Mouse (Mus musculus): ENCODE data around the gene Ctns. TPM values are rescaled to one million over a fixed set of nuclear protein-coding genes. Genes with fewer than 3 reads are reported as not detected.

Ctns gene
- polyA plus RNA-seq, 1 experiment: 4.2 TPM

DNA sequence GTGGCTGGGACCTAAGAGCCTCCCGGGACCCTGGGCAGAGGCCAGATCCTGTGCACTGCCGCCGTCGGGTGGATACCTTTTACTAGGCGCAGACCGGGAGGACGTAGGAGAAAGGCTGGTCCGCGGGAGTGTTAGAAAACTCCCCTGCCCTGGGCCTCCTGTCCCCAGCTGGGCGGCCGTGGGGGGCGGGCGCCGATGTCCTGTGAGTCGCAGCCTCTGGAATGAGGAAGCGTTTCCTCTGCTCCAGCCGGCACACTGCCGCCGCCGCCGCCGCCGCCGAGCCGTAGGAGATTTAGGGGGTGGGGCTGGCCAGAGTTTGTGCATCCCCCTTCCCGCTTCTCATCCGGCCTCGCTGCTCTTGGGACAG, 21.4 kb downstream of the Ctns start:
- no peak for TF ChIP-seq CEBPB (IDR thresholded peaks at IDR 0.05; ENCODE audit: low read depth)
- TF ChIP-seq MAX (IDR thresholded peaks at IDR 0.05): no peak
- TF ChIP-seq MYOD1 (IDR thresholded peaks at IDR 0.05; ENCODE audit: control insufficient read depth, insufficient read length, low read depth): no peak
- TF ChIP-seq USF1 (IDR thresholded peaks at IDR 0.05; ENCODE audit: low read depth): no peak
- no peak for TF ChIP-seq FOSL1 (IDR thresholded peaks at IDR 0.05; ENCODE audit: insufficient read depth, low read length, poor library complexity, severe bottlenecking)
- TF ChIP-seq CTCF (IDR thresholded peaks at IDR 0.05; ENCODE audit: control insufficient read depth, insufficient read depth, insufficient read length): no peak
- TF ChIP-seq MYOG (IDR thresholded peaks at IDR 0.05; ENCODE audit: control insufficient read depth, extremely low read depth, insufficient read length): no peak
- Histone ChIP-seq H3K4me3 (ENCODE audit: insufficient read depth, poor library complexity, severe bottlenecking) (peak overlapping the region; percentile 99), H3ac (ENCODE audit: control insufficient read depth, insufficient read length, low read depth) (peak overlapping the region; percentile 88), H3K79me2 (ENCODE audit: control insufficient read depth, insufficient read depth) (peaks cover 85% of the 10 kb centered on the region), H3K36me3 (ENCODE audit: control insufficient read depth, insufficient read depth) (peaks cover 45% of the 10 kb centered on the region), H3K79me3 (ENCODE audit: low read depth) (peaks cover 67% of the 10 kb centered on the region), H3K27me3 (ENCODE audit: control insufficient read depth, insufficient read depth, insufficient read length) (no peaks in the 10 kb centered on the region)

DNA sequence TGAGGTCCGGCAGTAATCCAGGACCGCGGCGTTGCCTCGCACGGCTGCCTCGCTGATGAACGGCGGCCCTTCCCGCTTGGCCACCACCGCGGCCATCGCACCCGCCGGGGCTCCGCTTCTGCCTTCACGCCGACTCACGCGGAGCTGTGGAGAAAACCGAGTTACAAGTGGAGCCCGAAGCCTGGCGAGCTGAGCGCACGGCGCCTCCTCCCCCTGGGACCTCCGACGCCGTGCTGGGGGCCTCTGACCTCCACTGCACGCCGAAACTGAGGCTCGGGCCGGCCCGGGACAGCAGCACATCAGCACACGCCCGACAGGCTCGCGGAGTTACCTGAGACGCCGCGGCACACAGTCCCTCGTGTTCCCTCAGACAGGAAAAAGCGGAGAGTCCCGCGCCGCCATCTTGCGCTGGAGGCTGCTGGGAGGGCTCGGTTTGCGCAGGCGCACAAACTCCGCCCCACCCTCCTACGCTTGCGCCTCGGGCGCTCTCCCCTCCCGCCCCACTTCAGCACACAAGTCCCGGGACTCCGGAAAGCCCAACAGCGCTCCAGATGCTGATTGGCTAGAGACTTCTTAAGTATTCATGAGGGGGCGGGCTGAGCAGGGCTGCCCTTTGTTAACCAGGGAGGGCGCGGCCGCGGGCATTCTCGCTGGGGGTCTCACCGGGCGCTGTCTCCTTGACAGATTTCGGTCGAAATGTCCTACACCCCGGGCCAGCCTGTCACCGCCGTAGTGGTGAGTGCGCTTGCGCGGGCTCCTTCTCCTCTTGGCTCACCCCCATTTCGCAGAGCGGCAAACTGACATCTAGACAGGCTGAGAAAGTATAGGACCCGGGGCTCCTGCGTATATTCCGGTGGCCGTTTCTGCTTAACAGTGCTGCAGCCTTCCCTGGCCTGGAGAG, 22.0 kb downstream of the Ctns start, which contains the start of the genes Emc6 and Tax1bp3:
Emc6 (minus strand) TSS at position 430 of the 901 bp plus-strand sequence.
Tax1bp3 (plus strand) TSS at position 476 of the 901 bp plus-strand sequence.
- Histone ChIP-seq H3K27me3 (ENCODE audit: control insufficient read depth, insufficient read depth, insufficient read length) (no peaks in the 10 kb centered on the region), H3K36me3 (ENCODE audit: control insufficient read depth, insufficient read depth) (peaks cover 41% of the 10 kb centered on the region), H3K79me3 (ENCODE audit: low read depth) (peaks cover 73% of the 10 kb centered on the region), H3K79me2 (ENCODE audit: control insufficient read depth, insufficient read depth) (peaks cover 92% of the 10 kb centered on the region), H3ac (ENCODE audit: control insufficient read depth, insufficient read length, low read depth) (peak within 1 kb of the TSS; percentile 100), H3K4me3 (ENCODE audit: insufficient read depth, poor library complexity, severe bottlenecking) (peak within 1 kb of the TSS; percentile 99)
- peak; percentile 41 for TF ChIP-seq MAX (IDR thresholded peaks at IDR 0.05)
- no peak for TF ChIP-seq USF1 (IDR thresholded peaks at IDR 0.05; ENCODE audit: low read depth)

DNA sequence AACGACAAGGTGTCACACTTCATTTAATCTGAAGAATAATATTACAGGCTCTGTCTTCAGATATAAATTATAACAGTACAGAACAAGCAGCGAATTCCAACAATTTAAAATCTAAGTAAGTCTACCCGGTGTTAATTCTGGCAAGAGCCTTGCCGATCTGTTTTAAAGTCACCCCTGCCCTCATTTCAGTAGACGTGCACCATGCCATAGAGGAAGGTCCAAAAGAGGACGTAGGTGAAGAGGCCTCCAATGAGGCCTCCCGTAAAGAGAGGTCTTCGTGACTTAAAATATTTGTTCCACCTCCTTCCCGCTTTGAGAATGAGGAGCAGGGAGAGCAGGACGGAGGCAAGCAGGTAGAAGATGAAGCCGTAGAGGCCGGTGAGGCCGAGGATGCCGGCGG, 22.7 kb downstream of the Ctns start:
- TF ChIP-seq MYOD1 (IDR thresholded peaks at IDR 0.05; ENCODE audit: control insufficient read depth, insufficient read length, low read depth) (no peak), MAX (IDR thresholded peaks at IDR 0.05) (peak; percentile 8)
- Histone ChIP-seq H3K36me3 (ENCODE audit: control insufficient read depth, insufficient read depth) (peaks cover 45% of the 10 kb centered on the region), H3K4me3 (ENCODE audit: insufficient read depth, poor library complexity, severe bottlenecking) (peak overlapping the region; percentile 99)

GRCm38 (mm10) chr11:73175612-73176011, 23.2 kb downstream of the Ctns start:
- Histone ChIP-seq H3ac (ENCODE audit: control insufficient read depth, insufficient read length, low read depth) (peak overlapping the region; percentile 100), H3K27me3 (ENCODE audit: control insufficient read depth, insufficient read depth, insufficient read length) (no peaks in the 10 kb centered on the region), H3K4me3 (ENCODE audit: insufficient read depth, poor library complexity, severe bottlenecking) (peak overlapping the region; percentile 99), H3K79me3 (ENCODE audit: low read depth) (peaks cover 76% of the 10 kb centered on the region), H3K79me2 (ENCODE audit: control insufficient read depth, insufficient read depth) (peaks cover 97% of the 10 kb centered on the region), H3K36me3 (ENCODE audit: control insufficient read depth, insufficient read depth) (peaks cover 46% of the 10 kb centered on the region)
- TF ChIP-seq CEBPB (IDR thresholded peaks at IDR 0.05; ENCODE audit: low read depth) (no peak), USF1 (IDR thresholded peaks at IDR 0.05; ENCODE audit: low read depth) (no peak), CTCF (IDR thresholded peaks at IDR 0.05; ENCODE audit: control insufficient read depth, insufficient read depth, insufficient read length) (no peak), FOSL1 (IDR thresholded peaks at IDR 0.05; ENCODE audit: insufficient read depth, low read length, poor library complexity, severe bottlenecking) (no peak), MYOG (IDR thresholded peaks at IDR 0.05; ENCODE audit: control insufficient read depth, extremely low read depth, insufficient read length) (no peak), MYOD1 (IDR thresholded peaks at IDR 0.05; ENCODE audit: control insufficient read depth, insufficient read length, low read depth) (no peak), MAX (IDR thresholded peaks at IDR 0.05) (no peak)

More for the DNA sequence above, 22.7 kb downstream of the Ctns start:
- H3ac ChIP-seq (ENCODE audit: control insufficient read depth, insufficient read length, low read depth): peak overlapping the region; percentile 100
- H3K27me3 ChIP-seq (ENCODE audit: control insufficient read depth, insufficient read depth, insufficient read length): no peaks in the 10 kb centered on the region
- H3K79me3 ChIP-seq (ENCODE audit: low read depth): peaks cover 76% of the 10 kb centered on the region
- peaks cover 98% of the 10 kb centered on the region for H3K79me2 ChIP-seq (ENCODE audit: control insufficient read depth, insufficient read depth)

GRCm38 (mm10) chr11:73172186-73172585, 26.7 kb downstream of the Ctns start:
- no peak for TF ChIP-seq USF1 (IDR thresholded peaks at IDR 0.05; ENCODE audit: low read depth)
- TF ChIP-seq MAX (IDR thresholded peaks at IDR 0.05): no peak
- no peak for TF ChIP-seq MYOD1 (IDR thresholded peaks at IDR 0.05; ENCODE audit: control insufficient read depth, insufficient read length, low read depth)
- TF ChIP-seq CEBPB (IDR thresholded peaks at IDR 0.05; ENCODE audit: low read depth): no peak
- TF ChIP-seq CTCF (IDR thresholded peaks at IDR 0.05; ENCODE audit: control insufficient read depth, insufficient read depth, insufficient read length): no peak
- peaks cover 35% of the 10 kb centered on the region for H3K36me3 ChIP-seq (ENCODE audit: control insufficient read depth, insufficient read depth)

GRCm38 (mm10) chr11:73169231-73169630, 29.6 kb downstream of the Ctns start:
- Histone ChIP-seq H3K27me3 (ENCODE audit: control insufficient read depth, insufficient read depth, insufficient read length) (no peaks in the 10 kb centered on the region), H3K79me3 (ENCODE audit: low read depth) (peaks cover 25% of the 10 kb centered on the region), H3K4me3 (ENCODE audit: insufficient read depth, poor library complexity, severe bottlenecking) (no peak overlapping the region), H3K36me3 (ENCODE audit: control insufficient read depth, insufficient read depth) (peaks cover 22% of the 10 kb centered on the region), H3ac (ENCODE audit: control insufficient read depth, insufficient read length, low read depth) (no peak overlapping the region), H3K79me2 (ENCODE audit: control insufficient read depth, insufficient read depth) (peaks cover 33% of the 10 kb centered on the region)
- TF ChIP-seq CTCF (IDR thresholded peaks at IDR 0.05; ENCODE audit: control insufficient read depth, insufficient read depth, insufficient read length) (peak; percentile 34), CEBPB (IDR thresholded peaks at IDR 0.05; ENCODE audit: low read depth) (no peak)

More at GRCm38 (mm10) chr11:73172186-73172585, 26.7 kb downstream of the Ctns start:
- Histone ChIP-seq H3K27me3 (ENCODE audit: control insufficient read depth, insufficient read depth, insufficient read length) (no peaks in the 10 kb centered on the region), H3K79me2 (ENCODE audit: control insufficient read depth, insufficient read depth) (peaks cover 62% of the 10 kb centered on the region), H3K4me3 (ENCODE audit: insufficient read depth, poor library complexity, severe bottlenecking) (no peak overlapping the region), H3ac (ENCODE audit: control insufficient read depth, insufficient read length, low read depth) (no peak overlapping the region), H3K79me3 (ENCODE audit: low read depth) (peaks cover 49% of the 10 kb centered on the region)
